Mouse (Mus musculus): Measurements from ENCODE around the gene Zfyve26.
"Not testable (repeated sequence)": the region's sequence is repeated elsewhere in the genome, so short reads cannot be mapped to it uniquely, and the experiment has no call there.

Gene Zfyve26

DNA sequence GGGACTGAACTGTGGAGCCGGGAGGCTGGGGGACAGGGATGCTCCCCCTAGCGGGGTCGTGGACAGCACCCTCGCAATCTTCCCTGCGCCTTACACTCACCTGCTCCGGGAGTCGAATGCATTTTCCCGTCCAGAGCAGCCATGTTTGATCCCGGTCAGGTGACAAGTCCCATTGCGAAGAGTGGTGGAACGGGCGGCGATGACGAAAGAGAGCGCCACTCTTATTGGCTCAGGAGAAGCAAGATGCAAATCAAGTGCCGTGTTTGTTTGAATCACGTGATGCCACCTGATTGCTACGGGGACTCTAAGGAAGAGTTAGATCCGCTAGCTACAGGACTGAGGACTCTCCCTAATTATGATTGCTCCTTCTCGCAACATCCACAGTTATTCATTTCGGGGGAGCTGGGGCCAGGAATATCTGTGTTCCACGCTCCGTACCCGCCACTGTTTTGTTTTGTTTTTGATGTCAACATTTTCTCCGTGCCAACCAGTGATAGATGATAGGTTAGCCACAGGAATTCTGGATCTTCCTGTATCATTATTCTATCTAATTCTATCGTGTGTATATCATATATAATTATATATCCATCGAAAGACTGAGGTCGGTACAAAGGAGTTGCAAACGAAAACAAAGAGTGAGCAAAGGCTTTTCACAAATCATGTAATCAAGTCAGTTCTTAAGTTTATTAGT is at the start of gene Zfyve26:
Gene Zfyve26, minus strand, starts transcription at position 179 of the 691 bp plus-strand sequence.
- peak; percentile 96 to 98 for DNase-seq

DNA sequence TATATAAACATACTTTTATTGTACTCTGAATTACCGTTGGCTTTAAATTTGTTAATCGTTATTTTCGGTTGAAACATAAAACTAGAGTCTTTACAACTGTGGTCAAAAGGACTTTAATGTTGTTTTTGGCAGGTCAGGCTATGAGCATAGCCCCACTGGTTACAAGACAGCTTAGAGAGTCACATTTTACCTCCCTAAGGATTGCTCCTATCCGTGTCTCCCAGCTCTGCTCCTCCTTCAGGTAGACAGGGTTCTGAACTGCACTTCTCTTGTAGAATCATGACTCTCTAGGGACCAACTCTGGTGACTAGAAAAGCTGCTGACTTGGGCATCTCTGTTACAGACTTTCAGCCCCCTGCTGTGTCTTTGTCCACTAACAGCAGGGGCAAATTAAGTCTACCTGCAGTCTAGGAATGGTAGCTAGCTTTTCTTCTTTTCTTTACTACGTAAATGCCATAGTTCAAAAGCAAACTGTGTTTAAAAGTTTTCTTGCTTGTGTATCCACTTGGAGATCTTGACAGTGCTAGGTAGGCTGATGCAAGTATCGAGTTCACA is 45.3 kb upstream of the Zfyve26 start:
- DNase-seq: no peak

GRCm38 (mm10) chr12:79340513-79340912 is 44.4 kb upstream of the Zfyve26 start:
- DNase-seq: peak; percentile 46 to 51

DNA sequence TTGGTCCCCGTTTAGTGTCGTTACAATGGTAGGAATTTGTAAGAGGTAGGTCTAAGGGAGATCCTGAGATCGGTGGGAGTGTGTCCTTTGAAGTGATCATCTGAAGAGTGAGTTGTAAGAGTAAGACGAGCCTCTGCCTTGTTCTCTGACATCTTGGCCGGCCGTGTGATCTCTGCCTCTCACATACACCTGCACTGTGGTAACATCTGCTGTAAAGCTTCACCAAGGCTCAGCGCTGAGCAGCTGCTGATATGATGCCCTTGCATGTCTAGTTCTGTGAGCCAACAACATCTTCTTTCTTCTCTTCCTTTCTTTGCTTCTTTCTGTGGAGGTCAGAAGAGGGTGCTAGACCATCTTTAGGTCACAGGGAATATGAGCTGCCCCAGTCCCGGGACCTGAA is 42.7 kb upstream of the Zfyve26 start:
- no peak for DNase-seq

DNA sequence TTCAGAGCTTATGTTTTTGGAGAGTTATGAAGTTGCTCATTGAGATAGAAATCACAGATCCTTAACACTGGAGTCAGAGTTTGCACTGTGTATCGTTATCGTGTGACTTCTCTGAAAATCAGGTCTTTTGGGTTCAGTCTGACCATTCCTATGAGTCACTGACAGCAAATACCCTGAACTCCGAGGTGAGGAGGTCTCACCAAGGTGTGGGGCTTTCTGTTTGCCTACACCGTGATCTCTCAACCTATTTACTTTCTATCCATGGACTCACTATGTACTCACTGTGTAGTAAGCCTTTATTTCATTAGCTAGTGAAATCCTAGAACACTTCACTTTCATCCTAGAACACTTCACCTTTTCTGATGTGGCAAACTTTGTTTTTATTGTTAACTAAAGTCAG is 35.6 kb upstream of the Zfyve26 start:
- DNase-seq: no peak

- DNase-seq: no peak
These were observed 34.5 kb upstream of the Zfyve26 start for GRCm38 (mm10) chr12:79330571-79330970.

GRCm38 (mm10) chr12:79327868-79328267 is 31.8 kb upstream of the Zfyve26 start:
- no peak for DNase-seq

GRCm38 (mm10) chr12:79326745-79327144 is 30.6 kb upstream of the Zfyve26 start:
- DNase-seq: no peak

DNA sequence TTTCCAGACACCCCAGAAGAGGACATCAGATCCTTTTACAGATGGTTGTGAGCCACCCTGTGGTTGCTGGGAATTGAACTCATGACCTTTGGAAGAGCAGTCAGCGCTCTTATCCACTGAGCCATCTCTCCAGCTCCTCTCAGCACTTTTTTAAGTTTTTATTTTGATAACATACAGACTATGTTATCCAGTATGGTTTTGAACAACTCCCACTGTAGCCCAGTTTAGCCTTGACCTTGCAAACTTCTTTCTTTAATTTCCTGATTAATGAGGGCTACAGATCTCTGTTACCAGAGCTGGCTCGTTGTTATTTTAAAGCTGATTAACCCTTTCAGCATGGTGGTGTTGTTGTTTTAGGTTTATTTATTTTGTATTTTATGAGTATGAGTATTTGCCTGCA is 30.1 kb upstream of the Zfyve26 start:
- DNase-seq: no peak

DNA sequence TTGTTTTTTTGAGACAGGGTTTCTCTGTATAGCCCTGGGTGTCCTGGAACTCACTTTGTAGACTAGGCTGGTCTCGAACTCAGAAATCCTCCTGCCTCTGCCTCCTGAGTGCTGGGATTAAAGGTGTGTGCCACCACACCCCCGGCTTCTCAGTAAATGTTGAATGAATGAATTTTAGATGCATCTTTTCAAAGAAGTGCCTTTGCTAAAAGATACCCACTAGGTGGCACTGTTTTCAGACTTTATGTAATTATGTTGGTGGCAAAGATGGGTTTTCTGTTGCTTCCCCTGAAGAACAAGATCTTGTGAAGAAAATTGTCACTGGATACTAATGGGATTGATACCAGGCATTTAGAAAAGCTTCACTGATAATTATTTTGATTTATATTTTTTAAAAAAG is 26.4 kb upstream of the Zfyve26 start:
- DNase-seq: not testable (repeated sequence)

GRCm38 (mm10) chr12:79320895-79321294 is 24.8 kb upstream of the Zfyve26 start:
- no peak for DNase-seq

GRCm38 (mm10) chr12:79317339-79317738 is 21.2 kb upstream of the Zfyve26 start:
- no peak for DNase-seq

DNA sequence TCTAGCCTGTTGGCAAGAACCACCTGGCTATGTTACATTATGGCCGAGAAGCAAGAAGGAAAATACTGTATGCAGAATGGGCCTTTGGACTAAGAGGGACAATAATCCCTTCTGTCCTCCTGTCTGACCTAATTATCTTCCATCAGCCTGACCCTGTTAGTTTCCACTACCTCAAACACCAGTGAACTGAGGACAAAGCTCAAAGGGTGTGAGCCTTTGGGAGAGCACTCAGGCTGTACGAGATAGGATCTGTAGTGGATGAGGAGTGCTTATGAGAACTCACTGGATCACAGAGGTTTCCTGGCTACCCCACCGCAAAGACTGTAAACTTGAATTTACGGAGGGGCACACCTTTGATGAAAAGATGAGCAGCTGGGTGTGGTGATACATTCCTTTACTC is 17.6 kb upstream of the Zfyve26 start:
- no peak for DNase-seq

DNA sequence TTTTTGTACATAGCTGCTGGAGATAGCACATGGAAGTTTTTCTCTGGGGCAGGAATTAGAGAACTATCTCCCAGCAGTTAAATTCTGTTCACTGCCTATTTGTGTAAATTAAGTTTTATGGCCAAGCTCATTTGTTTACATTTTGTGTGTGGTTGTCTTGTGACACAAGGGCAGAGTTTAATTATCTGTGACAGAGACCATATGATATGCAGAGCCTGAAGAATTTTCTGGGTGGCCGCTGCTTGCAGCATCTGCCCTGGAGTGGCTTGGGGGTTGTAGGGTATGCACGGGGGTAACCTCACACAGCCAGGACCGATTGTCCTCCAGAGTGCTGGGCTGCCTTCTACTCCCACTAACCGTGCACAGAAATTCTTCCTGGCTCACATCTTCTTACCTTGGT is 9.9 kb upstream of the Zfyve26 start:
- DNase-seq: no peak

GRCm38 (mm10) chr12:79305131-79305530 is 9.0 kb upstream of the Zfyve26 start:
- no peak for DNase-seq

DNA sequence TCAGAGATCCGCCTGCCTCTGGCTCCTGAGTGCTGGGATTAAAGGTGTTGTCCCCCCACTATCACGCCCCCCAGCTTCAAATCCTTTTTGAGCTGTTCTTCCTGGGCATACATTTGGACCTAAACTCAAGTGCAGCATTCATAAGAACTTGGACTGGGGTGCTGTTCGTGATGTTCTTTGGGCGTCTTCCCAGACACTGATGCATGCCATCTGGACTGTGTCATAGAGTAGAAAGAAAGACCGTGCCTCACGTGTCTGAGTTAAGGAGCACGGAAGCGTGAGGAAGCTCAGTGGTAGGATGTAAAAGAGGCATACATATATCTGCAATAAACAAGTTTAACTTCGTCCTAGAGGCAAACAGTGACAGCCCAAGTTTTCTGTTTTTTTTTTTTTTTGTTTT is 5.7 kb upstream of the Zfyve26 start:
- DNase-seq: peak; percentile 51 to 55

DNA sequence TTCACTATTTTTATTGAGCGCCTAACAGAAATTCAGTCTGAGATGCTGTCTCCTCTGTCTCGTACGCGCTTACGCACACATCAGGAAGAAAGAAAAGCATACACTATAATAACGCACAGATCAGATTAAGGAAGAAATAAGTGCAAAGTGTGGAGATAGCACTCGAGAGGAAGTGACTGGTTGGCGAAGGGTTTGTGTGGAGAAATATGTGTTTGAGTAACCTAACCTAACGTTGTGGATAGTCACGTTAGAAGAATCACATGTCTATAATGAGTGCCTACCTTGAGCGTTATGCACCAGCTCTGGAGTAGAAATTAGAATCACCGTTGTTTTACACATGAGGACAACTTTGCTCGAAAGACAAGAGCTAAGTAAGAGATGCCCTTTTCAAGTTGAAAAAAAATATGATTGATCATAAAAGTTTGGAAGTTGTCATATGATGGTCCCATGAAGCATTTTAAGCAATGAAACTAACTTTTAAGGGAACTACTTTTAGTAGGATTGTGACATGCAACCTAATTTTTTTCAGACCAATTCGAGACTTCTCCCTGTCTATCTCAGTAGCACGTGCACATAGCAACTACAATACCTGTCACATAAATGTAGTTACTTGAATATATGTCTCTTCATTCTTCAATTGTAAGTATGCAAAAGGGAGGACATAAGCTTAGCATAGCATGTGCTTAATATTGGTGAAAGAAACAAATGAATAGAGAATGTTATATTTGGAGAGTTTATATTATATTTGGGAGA is 2.0 kb upstream of the Zfyve26 start:
- no peak for DNase-seq

GRCm38 (mm10) chr12:79297121-79297576 is 1.0 kb upstream of the Zfyve26 start, which contains the start of gene Rad51b:
Gene Rad51b (plus strand): TSS chr12:79297282.
- peak; percentile 78 to 89 for DNase-seq

DNA sequence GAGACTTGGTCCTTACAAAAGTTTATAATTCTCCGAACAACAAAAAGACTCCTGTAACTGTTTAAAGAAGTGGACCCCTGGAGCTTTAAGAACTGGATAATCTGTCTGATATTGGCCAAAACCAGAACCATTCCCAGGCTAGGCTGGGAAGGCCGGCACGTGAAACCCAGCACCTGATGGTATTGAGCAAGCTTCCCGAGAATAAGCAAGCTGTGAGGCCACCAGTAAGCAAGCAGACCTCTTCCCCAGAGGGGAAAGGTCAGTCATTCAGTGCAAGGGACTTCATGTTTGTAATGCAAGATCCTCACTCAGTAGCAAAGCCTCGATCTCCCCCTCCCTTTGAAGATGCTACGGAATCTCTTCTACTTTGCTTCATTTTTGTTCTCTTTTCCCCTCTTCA is 3.2 kb downstream of the Zfyve26 start:
- no peak for DNase-seq

GRCm38 (mm10) chr12:79282595-79282994 is 13.5 kb downstream of the Zfyve26 start:
- DNase-seq: no peak

- no peak for DNase-seq
These were observed 16.5 kb downstream of the Zfyve26 start for GRCm38 (mm10) chr12:79279513-79280115.

- DNase-seq: no peak
These were observed 23.5 kb downstream of the Zfyve26 start for GRCm38 (mm10) chr12:79272604-79273003.

- peak in 1 of 2 experiments; percentile 62 for DNase-seq
These were observed 35.1 kb downstream of the Zfyve26 start for GRCm38 (mm10) chr12:79261035-79261434.
